Mouse (Mus musculus): ENCODE results near the gene Ttll1. TPM values are rescaled to one million over a fixed set of nuclear protein-coding genes. Genes with fewer than 3 reads are reported as not detected.

Gene Ttll1
- total and polyA plus RNA-seq, 3 experiments = 2.5 to 9.9 (median 4.9) TPM

Other genes starting within 250 kb of the Ttll1 start
- gene Arfgap3, start 160.6 kb downstream of the Ttll1 start, total RNA-seq (2012; rRNA removed) = 21.7 and 23.7 TPM in 2 replicates
- gene Arfgap3, start 160.6 kb downstream of the Ttll1 start, total RNA-seq (2014; rRNA removed) = 17.9 and 20.3 TPM in 2 replicates
- 11.0 and 13.8 TPM in 2 replicates for gene Arfgap3, start 160.6 kb downstream of the Ttll1 start, polyA plus RNA-seq (2012; ENCODE audit: insufficient read length, low read depth)
- 47.9 and 48.4 TPM in 2 replicates for gene Pacsin2, start 46.3 kb downstream of the Ttll1 start, total RNA-seq (2012; rRNA removed)
- 53.6 and 53.7 TPM in 2 replicates for gene Pacsin2, start 46.3 kb downstream of the Ttll1 start, total RNA-seq (2014; rRNA removed)
- 85.5 and 99.3 TPM in 2 replicates for gene Pacsin2, start 46.3 kb downstream of the Ttll1 start, polyA plus RNA-seq (2012; ENCODE audit: insufficient read length, low read depth)
- 0.13 TPM in 1 of 2 replicates, not detected in the other for gene Bik, start 16.0 kb upstream of the Ttll1 start, total RNA-seq (2012; rRNA removed)
- gene Bik, start 16.0 kb upstream of the Ttll1 start, total RNA-seq (2014; rRNA removed) = 0.61 TPM in 1 of 2 replicates, not detected in the other
- gene Bik, start 16.0 kb upstream of the Ttll1 start, polyA plus RNA-seq (2012; ENCODE audit: insufficient read length, low read depth) = 0.50 and 0.87 TPM in 2 replicates
- gene Tspo, start 52.7 kb upstream of the Ttll1 start, total RNA-seq (2012; rRNA removed) = 66.1 and 70.3 TPM in 2 replicates
- gene Tspo, start 52.7 kb upstream of the Ttll1 start, total RNA-seq (2014; rRNA removed) = 40.9 and 42.4 TPM in 2 replicates
- gene Tspo, start 52.7 kb upstream of the Ttll1 start, polyA plus RNA-seq (2012; ENCODE audit: insufficient read length, low read depth) = 20.8 and 22.9 TPM in 2 replicates
- gene Mcat, start 52.9 kb upstream of the Ttll1 start, total RNA-seq (2012; rRNA removed) = 38.6 and 41.2 TPM in 2 replicates
- gene Mcat, start 52.9 kb upstream of the Ttll1 start, total RNA-seq (2014; rRNA removed) = 37.5 and 41.6 TPM in 2 replicates
- 28.4 and 28.5 TPM in 2 replicates for gene Mcat, start 52.9 kb upstream of the Ttll1 start, polyA plus RNA-seq (2012; ENCODE audit: insufficient read length, low read depth)
- 31.1 and 34.7 TPM in 2 replicates for gene Ttll12, start 84.3 kb upstream of the Ttll1 start, total RNA-seq (2012; rRNA removed)
- 19.7 and 21.9 TPM in 2 replicates for gene Ttll12, start 84.3 kb upstream of the Ttll1 start, total RNA-seq (2014; rRNA removed)
- 37.1 and 40.0 TPM in 2 replicates for gene Ttll12, start 84.3 kb upstream of the Ttll1 start, polyA plus RNA-seq (2012; ENCODE audit: insufficient read length, low read depth)
- gene Scube1, start 214.1 kb upstream of the Ttll1 start, total RNA-seq (2012; rRNA removed) = not detected in 2 replicates
- gene Scube1, start 214.1 kb upstream of the Ttll1 start, total RNA-seq (2014; rRNA removed) = not detected in 2 replicates
- gene Scube1, start 214.1 kb upstream of the Ttll1 start, polyA plus RNA-seq (2012; ENCODE audit: insufficient read length, low read depth) = not detected in 2 replicates